Mouse (Mus musculus): Measurements from ENCODE around the gene Kansl2. TPM values are rescaled to one million over a fixed set of nuclear protein-coding genes. Genes with fewer than 3 reads are reported as not detected.

Gene Kansl2
- total and polyA plus RNA-seq, 3 experiments: 59.6 to 125 (median 103) TPM

GRCm38 (mm10) chr15:98507321-98507720 lies 26.7 kb downstream of the Kansl2 start:
- Histone ChIP-seq H3K4me1 (ENCODE audit: control insufficient read depth in 1 of 2, insufficient read depth in 2 of 2) (peaks cover 6 to 27% of the 10 kb centered on the region in 2 experiments), H3K27ac (ENCODE audit: insufficient read depth, low read depth) (no peak overlapping the region), H3K79me2 (replicated peaks; ENCODE audit: control insufficient read depth, extremely low read depth, insufficient read depth, poor library complexity, severe bottlenecking) (no peaks in the 10 kb centered on the region), H3K9me3 (replicated peaks; ENCODE audit: low read length) (peaks cover 2% of the 10 kb centered on the region), H3K27me3 (replicated peaks) (no peaks in the 10 kb centered on the region), H3K4me2 (ENCODE audit: insufficient read depth, low read depth, poor library complexity, severe bottlenecking) (no peak overlapping the region), H3K4me3 (replicated peaks in 1 of 3; ENCODE audit: low read depth in 2 of 3, low read length in 2 of 3, poor library complexity in 1 of 3) (no peak overlapping the region), H3K36me3 (replicated peaks in 1 of 2; ENCODE audit: control insufficient read depth in 1 of 2, insufficient read depth in 1 of 2, low read length in 1 of 2) (no peaks in the 10 kb centered on the region), H3K9ac (ENCODE audit: insufficient read depth, low read depth) (no peak overlapping the region)
- dilution Hi-C loops (cut with MboI; ENCODE audit: extremely low pct_ligation_motif_present, extremely low pct_unique_long_range_greater_than_20kb, low sequenced_read_pairs) (no loop called here), in situ Hi-C loops (cut with MboI; ENCODE audit: low pct_ligation_motif_present, low pct_unique_long_range_greater_than_20kb, low sequenced_read_pairs) (loop anchor here (10.0 kb wide), 1 partner anchor 323 kb away; no protein-coding TSS in a partner anchor)
- TF ChIP-seq E2F4 (IDR thresholded peaks at IDR 0.05; ENCODE audit: insufficient replicate concordance, low read depth, low read length) (no peak), POLR2AphosphoS2 (IDR thresholded peaks at IDR 0.05; ENCODE audit: low read depth, low read length) (no peak), MAZ (IDR thresholded peaks at IDR 0.05; ENCODE audit: low read depth, low read length) (no peak), PAX5 (IDR thresholded peaks at IDR 0.05; ENCODE audit: low read length) (no peak), MAX (IDR thresholded peaks at IDR 0.05; ENCODE audit: low read length) (no peak), NRF1 (IDR thresholded peaks at IDR 0.05; ENCODE audit: low read depth, low read length) (no peak), USF1 (IDR thresholded peaks at IDR 0.05; ENCODE audit: low read depth, low read length) (no peak), MAFK (IDR thresholded peaks at IDR 0.05; ENCODE audit: insufficient replicate concordance, low read length) (no peak), HCFC1 (IDR thresholded peaks at IDR 0.05; ENCODE audit: low read depth, low read length) (no peak)
- no peak for DNase-seq (ENCODE audit: extremely low read depth)

GRCm38 (mm10) chr15:98506253-98506957 lies 27.7 kb downstream of the Kansl2 start:
- dilution Hi-C loops (cut with MboI; ENCODE audit: extremely low pct_ligation_motif_present, extremely low pct_unique_long_range_greater_than_20kb, low sequenced_read_pairs): no loop called here
- DNase-seq (ENCODE audit: extremely low read depth): no peak
- Histone ChIP-seq H3K36me3 (replicated peaks in 1 of 2; ENCODE audit: control insufficient read depth in 1 of 2, insufficient read depth in 1 of 2, low read length in 1 of 2) (no peaks in the 10 kb centered on the region), H3K27me3 (replicated peaks) (no peaks in the 10 kb centered on the region), H3K79me2 (replicated peaks; ENCODE audit: control insufficient read depth, extremely low read depth, insufficient read depth, poor library complexity, severe bottlenecking) (no peaks in the 10 kb centered on the region), H3K27ac (ENCODE audit: insufficient read depth, low read depth) (no peak overlapping the region), H3K4me1 (ENCODE audit: control insufficient read depth in 1 of 2, insufficient read depth in 2 of 2) (peaks cover 5 to 17% of the 10 kb centered on the region in 2 experiments), H3K4me3 (replicated peaks in 1 of 3; ENCODE audit: low read depth in 2 of 3, low read length in 2 of 3, poor library complexity in 1 of 3) (no peak overlapping the region), H3K9me3 (replicated peaks; ENCODE audit: low read length) (peaks cover 2% of the 10 kb centered on the region), H3K9ac (ENCODE audit: insufficient read depth, low read depth) (no peak overlapping the region), H3K4me2 (ENCODE audit: insufficient read depth, low read depth, poor library complexity, severe bottlenecking) (no peak overlapping the region)
- TF ChIP-seq CTCF (conservative IDR thresholded peaks at IDR 0.05 in 1 of 2, IDR thresholded peaks at IDR 0.05 in 1 of 2; ENCODE audit: low read depth in 2 of 2, low read length in 2 of 2) (peak in 1 of 2 experiments; percentile 26; a peak in 2 of 4 replicates), USF1 (IDR thresholded peaks at IDR 0.05; ENCODE audit: low read depth, low read length) (no peak), ZNF384 (IDR thresholded peaks at IDR 0.05; ENCODE audit: low read depth, low read length) (no peak), PAX5 (IDR thresholded peaks at IDR 0.05; ENCODE audit: low read length) (no peak)
- in situ Hi-C loops (cut with MboI; ENCODE audit: low pct_ligation_motif_present, low pct_unique_long_range_greater_than_20kb, low sequenced_read_pairs): loop anchor here (10.0 kb wide), 1 partner anchor 322 kb away; no protein-coding TSS in a partner anchor

DNA sequence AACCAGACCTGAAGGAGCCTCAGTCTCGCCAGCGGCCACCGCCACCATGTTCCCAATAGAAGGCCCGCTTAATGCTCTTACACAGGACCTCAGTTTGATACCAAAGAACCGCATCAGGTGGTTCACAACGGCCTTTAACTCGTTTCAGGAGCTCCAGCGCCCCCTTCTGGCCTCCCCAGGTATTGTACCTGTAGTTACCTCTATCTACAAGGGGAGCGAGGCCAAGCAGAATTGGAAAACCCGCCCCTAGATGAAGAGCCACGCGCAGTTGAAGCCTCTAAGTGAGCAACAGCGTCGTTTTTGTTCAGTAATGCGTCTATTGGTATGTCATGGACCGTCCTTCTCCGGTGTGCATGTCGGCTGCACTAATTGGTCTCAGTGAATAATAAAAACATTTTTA lies 29.6 kb downstream of the Kansl2 start:
- DNase-seq (ENCODE audit: extremely low read depth): peak; percentile 92
- dilution Hi-C loops (cut with MboI; ENCODE audit: extremely low pct_ligation_motif_present, extremely low pct_unique_long_range_greater_than_20kb, low sequenced_read_pairs): no loop called here
- peak overlapping the region; percentile 51; the same call in 1 of the 2 replicates for H3K4me2 ChIP-seq (ENCODE audit: insufficient read depth, low read depth, poor library complexity, severe bottlenecking)
- TF ChIP-seq CHD2 (IDR thresholded peaks at IDR 0.05; ENCODE audit: low read length): no peak
- TF ChIP-seq USF1 (IDR thresholded peaks at IDR 0.05; ENCODE audit: low read depth, low read length): peak; percentile 12; the same call in 1 of the 2 replicates
- TF ChIP-seq E2F4 (IDR thresholded peaks at IDR 0.05; ENCODE audit: insufficient replicate concordance, low read depth, low read length): no peak
- no peak for TF ChIP-seq ZNF384 (IDR thresholded peaks at IDR 0.05; ENCODE audit: low read depth, low read length)
- peak; percentile 41; the same call in 1 of the 2 replicates for TF ChIP-seq NELFE (IDR thresholded peaks at IDR 0.05; ENCODE audit: low read depth, low read length)
- TF ChIP-seq TCF12 (IDR thresholded peaks at IDR 0.05; ENCODE audit: low read depth, low read length): no peak
- TF ChIP-seq HCFC1 (IDR thresholded peaks at IDR 0.05; ENCODE audit: low read depth, low read length): no peak
- TF ChIP-seq CTCF (conservative IDR thresholded peaks at IDR 0.05 in 1 of 2, IDR thresholded peaks at IDR 0.05 in 1 of 2; ENCODE audit: low read depth in 2 of 2, low read length in 2 of 2): peak; percentile 89 to 95
- TF ChIP-seq MAFK (IDR thresholded peaks at IDR 0.05; ENCODE audit: insufficient replicate concordance, low read length): no peak
- TF ChIP-seq NRF1 (IDR thresholded peaks at IDR 0.05; ENCODE audit: low read depth, low read length): 0 out of 2 replicates have a peak, but pooled peaks have one; percentile 17
- TF ChIP-seq MEF2A (IDR thresholded peaks at IDR 0.05; ENCODE audit: borderline replicate concordance, low read depth, low read length): no peak
- peak; percentile 38; the same call in 1 of the 2 replicates for TF ChIP-seq IRF4 (IDR thresholded peaks at IDR 0.05; ENCODE audit: low read depth, low read length)
- no peak for TF ChIP-seq POLR2A (IDR thresholded peaks at IDR 0.05; ENCODE audit: low read depth, low read length)
- peak; percentile 46; the same call in 1 of the 2 replicates for TF ChIP-seq MYC (IDR thresholded peaks at IDR 0.05; ENCODE audit: low read depth, low read length)
- no peak for TF ChIP-seq ZKSCAN1 (IDR thresholded peaks at IDR 0.05; ENCODE audit: borderline replicate concordance, low read depth, low read length)
- peak; percentile 39; the same call in 1 of the 2 replicates for TF ChIP-seq MAX (IDR thresholded peaks at IDR 0.05; ENCODE audit: low read length)
- peak; percentile 95 for TF ChIP-seq RAD21 (IDR thresholded peaks at IDR 0.05; ENCODE audit: low read depth, low read length)
- TF ChIP-seq ELF1 (IDR thresholded peaks at IDR 0.05; ENCODE audit: low read depth, low read length): peak; percentile 19; the same call in 1 of the 2 replicates
- no peak for TF ChIP-seq EP300 (IDR thresholded peaks at IDR 0.05; ENCODE audit: low read length)

More for the DNA sequence above, 29.6 kb downstream of the Kansl2 start:
- no peak overlapping the region for H3K27ac ChIP-seq (ENCODE audit: insufficient read depth, low read depth)
- H3K9me3 ChIP-seq (replicated peaks; ENCODE audit: low read length): peaks cover 2% of the 10 kb centered on the region
- H3K9ac ChIP-seq (ENCODE audit: insufficient read depth, low read depth): no peak overlapping the region
- H3K4me3 ChIP-seq (replicated peaks in 1 of 3; ENCODE audit: low read depth in 2 of 3, low read length in 2 of 3, poor library complexity in 1 of 3): no peak overlapping the region
- H3K4me1 ChIP-seq (ENCODE audit: control insufficient read depth in 1 of 2, insufficient read depth in 2 of 2): peaks cover 5 to 12% of the 10 kb centered on the region in 2 experiments
- in situ Hi-C loops (cut with MboI; ENCODE audit: low pct_ligation_motif_present, low pct_unique_long_range_greater_than_20kb, low sequenced_read_pairs): loop anchor here (10.0 kb wide), 1 partner anchor 320 kb away; no protein-coding TSS in a partner anchor
- H3K27me3 ChIP-seq (replicated peaks): peaks cover 4% of the 10 kb centered on the region
- H3K36me3 ChIP-seq (replicated peaks in 1 of 2; ENCODE audit: control insufficient read depth in 1 of 2, insufficient read depth in 1 of 2, low read length in 1 of 2): no peaks in the 10 kb centered on the region
- no peaks in the 10 kb centered on the region for H3K79me2 ChIP-seq (replicated peaks; ENCODE audit: control insufficient read depth, extremely low read depth, insufficient read depth, poor library complexity, severe bottlenecking)
